Mouse (Mus musculus): Measurements from ENCODE around the gene Tsen34. TPM values are rescaled to one million over a fixed set of nuclear protein-coding genes. Genes with fewer than 3 reads are reported as not detected.

The Tsen34 gene
- polyA plus RNA-seq, 1 experiment from 2014 or later: 41.9 TPM

Small RNAs within 50 kb of the gene (microRNA-seq; reads per million reads assigned to microRNA genes)
- 1.7 reads per million for gene Mir3572

Other genes with a start within 250 kb of the Tsen34 start
- gene Tarm1, start 190.2 kb upstream of the Tsen34 start, polyA plus RNA-seq (2015; fragmentation: Nextera tagmentation; extraction: Ambion mirVana): 0.14 and 0.21 TPM in 2 replicates
- gene Oscar, start 76.7 kb upstream of the Tsen34 start, polyA plus RNA-seq (2015; fragmentation: Nextera tagmentation; extraction: Ambion mirVana): 0.18 TPM in 1 of 2 replicates, not detected in the other
- gene Ndufa3, start 75.5 kb upstream of the Tsen34 start, polyA plus RNA-seq (2015; fragmentation: Nextera tagmentation; extraction: Ambion mirVana): 249 and 272 TPM in 2 replicates
- gene Tfpt, start 62.9 kb upstream of the Tsen34 start, polyA plus RNA-seq (2015; fragmentation: Nextera tagmentation; extraction: Ambion mirVana): 8.1 and 9.0 TPM in 2 replicates
- 36.9 and 41.4 TPM in 2 replicates for gene Prpf31, start 62.9 kb upstream of the Tsen34 start, polyA plus RNA-seq (2015; fragmentation: Nextera tagmentation; extraction: Ambion mirVana)
- gene Cnot3, start 47.6 kb upstream of the Tsen34 start, polyA plus RNA-seq (2015; fragmentation: Nextera tagmentation; extraction: Ambion mirVana): 18.3 and 22.3 TPM in 2 replicates
- gene Leng1, start 27.0 kb upstream of the Tsen34 start, polyA plus RNA-seq (2015; fragmentation: Nextera tagmentation; extraction: Ambion mirVana): 5.7 and 6.0 TPM in 2 replicates
- gene Tmc4, start 15.3 kb upstream of the Tsen34 start, polyA plus RNA-seq (2015; fragmentation: Nextera tagmentation; extraction: Ambion mirVana): 4.5 and 4.6 TPM in 2 replicates
- gene Mboat7, start 660 bp downstream of the Tsen34 start, polyA plus RNA-seq (2015; fragmentation: Nextera tagmentation; extraction: Ambion mirVana): 19.0 and 22.0 TPM in 2 replicates
- gene Rps9, start 11.1 kb downstream of the Tsen34 start, polyA plus RNA-seq (2015; fragmentation: Nextera tagmentation; extraction: Ambion mirVana): 666 and 772 TPM in 2 replicates
- gene Pirb, start 27.5 kb downstream of the Tsen34 start, polyA plus RNA-seq (2015; fragmentation: Nextera tagmentation; extraction: Ambion mirVana): 6.0 and 7.4 TPM in 2 replicates
- 0.14 and 0.18 TPM in 2 replicates for gene Gm15448, start 132.8 kb downstream of the Tsen34 start, polyA plus RNA-seq (2015; fragmentation: Nextera tagmentation; extraction: Ambion mirVana)
- 2.1 and 2.3 TPM in 2 replicates for gene Pira2, start 152.2 kb downstream of the Tsen34 start, polyA plus RNA-seq (2015; fragmentation: Nextera tagmentation; extraction: Ambion mirVana)
- gene Gm14548, start 205.3 kb downstream of the Tsen34 start, polyA plus RNA-seq (2015; fragmentation: Nextera tagmentation; extraction: Ambion mirVana): 1.2 and 1.6 TPM in 2 replicates
- 1.0 and 1.6 TPM in 2 replicates for gene Lilra6, start 222.6 kb downstream of the Tsen34 start, polyA plus RNA-seq (2015; fragmentation: Nextera tagmentation; extraction: Ambion mirVana)

Measured in liver, embryonic 16.5 days (tissue).